Mouse (Mus musculus) liver, embryonic 14.5 days (tissue): ENCODE measurements around the gene Them7. TPM values are rescaled to one million over a fixed set of nuclear protein-coding genes. Genes with fewer than 3 reads are reported as not detected.

Experiments
- ATAC-seq: fragments of 200-750 bp; cut with Nextera tagmentation; 2 replicates; pipeline ENCODE4 v1.8.0; 2017; ENCODE audit warnings: moderate number of reproducible peaks, mild to moderate bottlenecking, moderate library complexity; ENCODE audit not compliant: insufficient read depth
- DNase-seq, 3 experiments: peaks; one replicate each; pipeline ENCODE4 v3.0.0-alpha.2; 2012 to 2013; ENCODE audit warnings: low read depth in 3 of 3, low spot score in 3 of 3
- H3K27ac ChIP-seq: fragments of 300-500 bp; sonication (generic); 2 replicates; pipeline ENCODE4 v1.5.1; 2014; ENCODE audit warnings: moderate library complexity, mild to moderate bottlenecking, control low read depth, inconsistent platforms
- H3K27me3 ChIP-seq: fragments of 300-500 bp; sonication (generic); 2 replicates; pipeline ENCODE4 v1.6.1; 2014; ENCODE audit warnings: mild to moderate bottlenecking, low read length, moderate library complexity; ENCODE audit not compliant: control insufficient read depth, insufficient read depth
- H3K36me3 ChIP-seq: fragments of 300-500 bp; sonication (generic); replicated peaks from 2 replicates; pipeline ENCODE4 v1.6.1; 2014; ENCODE audit warnings: low read depth; ENCODE audit not compliant: control insufficient read depth, insufficient read depth
- H3K4me1 ChIP-seq, 2 experiments: fragments of 200-500 bp in 1 of 2; fragments of 300-500 bp in 1 of 2; sonication (generic) in 1 of 2; replicated peaks; 2 replicates each; pipeline ENCODE4 v1.6.1; 2012 to 2014; ENCODE audit warnings: antibody characterized with exemption in 1 of 2, inconsistent platforms in 1 of 2, low read length in 1 of 2; ENCODE audit not compliant: control insufficient read depth in 2 of 2, insufficient read depth in 2 of 2
- H3K4me2 ChIP-seq: fragments of 300-500 bp; sonication (generic); 2 replicates; pipeline ENCODE4 v1.6.1; 2014; ENCODE audit warnings: low read depth, mild to moderate bottlenecking, control low read depth, moderate library complexity
- H3K4me3 ChIP-seq, 2 experiments: fragments of 200-500 bp in 1 of 2; fragments of 300-500 bp in 1 of 2; sonication (generic) in 1 of 2; 2 replicates each; pipeline ENCODE4 v1.5.1; 2012 to 2014; ENCODE audit warnings: low read depth in 2 of 2, low read length in 2 of 2, mild to moderate bottlenecking in 2 of 2, control low read depth in 1 of 2, inconsistent platforms in 1 of 2, moderate library complexity in 1 of 2; ENCODE audit not compliant: insufficient read depth in 1 of 2
- H3K9ac ChIP-seq: fragments of 300-500 bp; sonication (generic); replicated peaks from 2 replicates; pipeline ENCODE4 v1.6.1; 2014; ENCODE audit warnings: mild to moderate bottlenecking, control low read depth, moderate library complexity
- H3K9me3 ChIP-seq: fragments of 300-500 bp; sonication (generic); 2 replicates; pipeline ENCODE4 v1.6.1; 2016; ENCODE audit warnings: low read length, mixed read lengths; ENCODE audit not compliant: control insufficient read depth
- CTCF ChIP-seq: IDR thresholded peaks from 2 replicates; pipeline ENCODE4 v1.5.1; 2016; ENCODE audit warnings: antibody characterized with exemption, low read depth, control low read depth
- EP300 ChIP-seq: IDR thresholded peaks from 2 replicates; pipeline ENCODE4 v1.6.1; 2016; ENCODE audit warnings: antibody characterized with exemption, low read depth
- WGBS: fragments of 180-500 bp; shearing (Covaris S2); extraction: QIAGEN DNeasy Blood & Tissue Kit; methylation state at CpG from one replicate; pipeline ENCODE4 v1.1.7; 2014; ENCODE audit not compliant: insufficient replicate concordance; 5-methylcytosine and 5-hydroxymethylcytosine counted together
- polyA plus RNA-seq, 2 experiments: library from polyadenylated mRNA; depleted of rRNA in 1 of 2; stranded (reverse) in 1 of 2; unstranded in 1 of 2; fragments of >200 nt; fragmentation: Nextera tagmentation in 1 of 2; extraction: Ambion mirVana in 1 of 2; gene quantifications; 2 replicates each; pipeline versions ENCODE4 v1.2.1 to v1.2.3; 2012 to 2014

Them7 gene
- polyA plus RNA-seq, 2 experiments: 0.67 to 1.5 TPM

GRCm38 (mm10) chr2:105232386-105232785 lies 8.3 kb downstream of the Them7 start:
- TF ChIP-seq CTCF (no peak), EP300 (no peak)
- Histone ChIP-seq H3K9ac (no peak overlapping the region), H3K27me3 (no peaks in the 10 kb centered on the region), H3K36me3 (no peaks in the 10 kb centered on the region), H3K4me1 (no peaks in the 10 kb centered on the region; a peak in 2 of 4 replicates), H3K4me2 (no peak overlapping the region), H3K4me3 (no peak overlapping the region), H3K27ac (no peak overlapping the region), H3K9me3 (no peaks in the 10 kb centered on the region)
- DNase-seq: no peak
- 59% methylated on average over 4 of the region's 4 CpGs for WGBS
- ATAC-seq: no peak

DNA sequence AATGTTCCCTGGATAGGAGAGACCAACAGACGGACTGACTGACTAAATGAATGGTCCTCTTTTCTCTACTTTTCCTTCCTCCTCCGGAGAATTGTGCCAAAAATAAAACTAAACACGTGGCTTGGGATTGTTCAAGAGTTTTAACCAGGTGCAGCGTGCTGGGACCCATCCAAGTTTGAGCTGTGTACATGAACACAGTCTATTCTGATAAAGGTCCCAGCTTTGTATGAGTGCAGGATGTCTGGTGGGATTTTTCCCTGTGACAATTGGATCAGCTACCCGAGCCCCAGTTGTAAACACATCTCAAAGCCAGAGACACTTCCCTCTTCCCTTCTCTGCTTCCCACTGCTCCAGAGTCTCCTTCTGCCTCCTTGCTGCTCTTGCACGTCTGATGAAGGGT lies 10.2 kb downstream of the Them7 start:
- Histone ChIP-seq H3K27ac (no peak overlapping the region), H3K27me3 (no peaks in the 10 kb centered on the region), H3K4me2 (no peak overlapping the region), H3K4me3 (no peak overlapping the region), H3K36me3 (no peaks in the 10 kb centered on the region), H3K4me1 (no peaks in the 10 kb centered on the region; a peak in 2 of 4 replicates), H3K9ac (no peak overlapping the region), H3K9me3 (no peaks in the 10 kb centered on the region)
- WGBS: 28% methylated on average over 6 of the region's 6 CpGs
- ATAC-seq (no peak), DNase-seq (no peak)
- TF ChIP-seq EP300 (no peak), CTCF (no peak)

DNA sequence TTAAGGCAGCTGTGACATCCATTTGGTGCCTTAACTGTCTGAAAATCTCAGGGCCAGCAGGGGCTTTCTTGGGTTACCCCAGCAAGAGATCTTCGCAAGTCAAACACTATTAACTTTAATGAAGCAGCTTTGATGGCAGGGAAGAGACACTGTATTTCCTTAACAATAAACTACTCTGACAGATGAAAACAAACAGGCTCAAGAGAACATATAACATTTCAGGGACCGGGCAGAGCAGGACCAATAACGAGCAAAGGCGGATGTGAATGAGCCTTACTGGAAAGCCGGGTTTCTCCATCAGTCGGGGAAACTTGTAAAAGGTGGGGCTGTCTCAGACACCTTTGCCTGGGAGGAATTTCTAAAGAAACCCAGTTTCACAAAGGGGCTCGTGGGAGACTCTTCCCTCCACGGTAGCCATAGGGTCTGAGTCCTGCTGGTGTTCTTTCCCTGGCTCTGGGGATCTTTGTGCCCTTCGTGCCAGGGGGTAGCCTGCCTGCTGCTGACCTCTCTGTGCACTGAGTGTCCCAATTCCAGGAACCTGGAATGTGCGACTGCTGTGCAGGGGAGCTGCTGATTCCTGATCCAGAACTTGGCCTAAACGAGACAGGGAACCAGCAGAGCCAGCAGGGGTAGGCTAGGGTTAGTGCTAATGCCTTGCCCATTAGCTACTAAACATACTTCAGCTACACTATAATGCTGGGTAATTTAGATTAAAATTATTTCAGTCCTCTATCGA lies 11.4 kb downstream of the Them7 start:
- WGBS: 36% methylated on average over 12 of the region's 12 CpGs

DNA sequence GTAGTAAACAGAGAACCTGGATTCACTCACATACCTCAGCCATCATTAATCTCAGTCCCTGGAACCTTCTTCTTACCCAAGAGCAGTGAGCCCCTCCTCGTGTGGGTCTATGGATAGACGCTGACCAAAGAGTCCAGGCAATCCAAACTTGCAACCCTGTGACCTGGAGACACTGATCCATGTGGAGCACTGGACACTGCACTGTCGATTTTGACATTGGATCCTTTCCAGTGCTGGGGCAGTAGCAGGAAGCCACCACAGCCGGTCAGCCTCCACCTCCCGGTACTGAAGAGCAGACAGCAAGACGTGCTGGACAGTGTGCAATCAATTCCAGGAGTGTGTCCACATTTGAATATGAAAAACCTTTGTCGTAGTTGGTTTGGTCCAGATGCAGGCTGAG lies 13.3 kb downstream of the Them7 start:
- no peaks in the 10 kb centered on the region for H3K27me3 ChIP-seq
- no peak overlapping the region for H3K4me3 ChIP-seq
- H3K27ac ChIP-seq: no peak overlapping the region
- H3K9ac ChIP-seq: no peak overlapping the region
- no peak overlapping the region for H3K4me2 ChIP-seq
- DNase-seq (no peak), ATAC-seq (no peak)
- no peaks in the 10 kb centered on the region; a peak in 2 of 4 replicates for H3K4me1 ChIP-seq
- 47% methylated on average over 7 of the region's 7 CpGs for WGBS
- H3K36me3 ChIP-seq: no peaks in the 10 kb centered on the region
- no peak for TF ChIP-seq CTCF
- TF ChIP-seq EP300: no peak
- H3K9me3 ChIP-seq: no peaks in the 10 kb centered on the region

More for the DNA sequence above, 11.4 kb downstream of the Them7 start:
- no peak overlapping the region for H3K4me3 ChIP-seq
- H3K4me1 ChIP-seq: no peaks in the 10 kb centered on the region; a peak in 2 of 4 replicates
- H3K36me3 ChIP-seq: no peaks in the 10 kb centered on the region
- ATAC-seq (no peak), DNase-seq (no peak)
- no peak overlapping the region for H3K4me2 ChIP-seq
- no peaks in the 10 kb centered on the region for H3K9me3 ChIP-seq
- TF ChIP-seq EP300: no peak
- no peak for TF ChIP-seq CTCF
- H3K27ac ChIP-seq: no peak overlapping the region
- no peak overlapping the region for H3K9ac ChIP-seq
- no peaks in the 10 kb centered on the region for H3K27me3 ChIP-seq

- Histone ChIP-seq H3K9me3 (no peaks in the 10 kb centered on the region), H3K27me3 (no peaks in the 10 kb centered on the region), H3K4me1 (no peaks in the 10 kb centered on the region; a peak in 2 of 4 replicates), H3K4me2 (no peak overlapping the region), H3K4me3 (no peak overlapping the region), H3K27ac (no peak overlapping the region), H3K36me3 (no peaks in the 10 kb centered on the region), H3K9ac (no peak overlapping the region)
- TF ChIP-seq CTCF (no peak), EP300 (no peak)
- ATAC-seq: no peak
- no peak for DNase-seq
- 48% methylated on average over 2 of the region's 2 CpGs for WGBS
Measured at GRCm38 (mm10) chr2:105237841-105238240, 13.7 kb downstream of the Them7 start.
